Mouse (Mus musculus) CH12.LX (cell line): ENCODE measurements around the gene Maco1. TPM values are rescaled to one million over a fixed set of nuclear protein-coding genes. Genes with fewer than 3 reads are reported as not detected.
A peak's percentile ranks its signal among the peaks of the same experiment; 100 is the strongest.

Experiments used
- DNase-seq: peaks from one replicate; pipeline ENCODE4 v3.0.0-alpha.2; 2013; ENCODE audit errors: extremely low read depth
- H3K27ac ChIP-seq: 2 replicates; pipeline ENCODE4 v1.5.1; 2012; ENCODE audit warnings: low read depth, mild to moderate bottlenecking, control low read depth, moderate library complexity; ENCODE audit not compliant: insufficient read depth
- H3K27me3 ChIP-seq: replicated peaks from 2 replicates; pipeline ENCODE3; 2012; ENCODE audit warnings: inconsistent platforms
- H3K36me3 ChIP-seq, 2 experiments: replicated peaks in 1 of 2; 2 replicates each; pipeline versions ENCODE3 to v1.6.1; 2012; ENCODE audit warnings: inconsistent platforms in 1 of 2, low read length in 1 of 2, mild to moderate bottlenecking in 1 of 2, mixed read lengths in 1 of 2, moderate library complexity in 1 of 2; ENCODE audit not compliant: control insufficient read depth in 1 of 2, insufficient read depth in 1 of 2
- H3K4me1 ChIP-seq, 2 experiments: 2 replicates each; pipeline ENCODE4 v1.6.1; 2012; ENCODE audit warnings: inconsistent platforms in 1 of 2, moderate library complexity in 1 of 2; ENCODE audit not compliant: insufficient read depth in 2 of 2, control insufficient read depth in 1 of 2
- H3K4me2 ChIP-seq: 2 replicates; pipeline ENCODE4 v1.6.1; 2012; ENCODE audit warnings: low read depth, mild to moderate bottlenecking, control low read depth; ENCODE audit not compliant: poor library complexity, insufficient read depth, severe bottlenecking
- H3K4me3 ChIP-seq, 3 experiments: fragments of 150-350 bp in 1 of 3; sonication (generic) in 1 of 3; replicated peaks in 1 of 3; 2 replicates each; pipeline versions ENCODE3 to v1.5.1; 2011 to 2012; ENCODE audit warnings: low read depth in 2 of 3, low read length in 2 of 3, mild to moderate bottlenecking in 2 of 3, moderate library complexity in 2 of 3, control low read depth in 1 of 3, improper control_type of control experiment in 1 of 3, inconsistent platforms in 1 of 3, mixed read lengths in 1 of 3; ENCODE audit not compliant: poor library complexity in 1 of 3
- H3K79me2 ChIP-seq: replicated peaks from 2 replicates; pipeline ENCODE4 v1.6.1; 2012; ENCODE audit warnings: mild to moderate bottlenecking, moderate library complexity; ENCODE audit not compliant: control insufficient read depth, poor library complexity, insufficient read depth, severe bottlenecking; ENCODE audit errors: extremely low read depth
- H3K9ac ChIP-seq: 2 replicates; pipeline ENCODE4 v1.6.1; 2012; ENCODE audit warnings: low read depth, mild to moderate bottlenecking, control low read depth, moderate library complexity; ENCODE audit not compliant: insufficient read depth
- H3K9me3 ChIP-seq: replicated peaks from 2 replicates; pipeline ENCODE3; 2012; ENCODE audit warnings: low read length, inconsistent platforms, mixed read lengths
- CHD1 ChIP-seq: IDR thresholded peaks from 2 replicates; pipeline ENCODE4 v1.6.1; 2012; ENCODE audit warnings: low read depth, low read length, improper control_type of control experiment, inconsistent platforms
- CHD2 ChIP-seq: IDR thresholded peaks from 2 replicates; pipeline ENCODE4 v1.6.1; 2011; ENCODE audit warnings: low read length, improper control_type of control experiment
- E2F4 ChIP-seq: IDR thresholded peaks from 2 replicates; pipeline ENCODE4 v1.6.1; 2011; ENCODE audit warnings: low read depth, low read length, improper control_type of control experiment; ENCODE audit not compliant: insufficient replicate concordance
- ETS1 ChIP-seq: conservative IDR thresholded peaks from 2 replicates; pipeline ENCODE4 v1.6.1; 2012; ENCODE audit warnings: low read depth, mild to moderate bottlenecking, inconsistent platforms, low read length, improper control_type of control experiment, moderate library complexity
- GABPA ChIP-seq: IDR thresholded peaks from 2 replicates; pipeline ENCODE4 v1.6.1; 2012; ENCODE audit warnings: low read depth, low read length, improper control_type of control experiment, inconsistent platforms; ENCODE audit not compliant: insufficient replicate concordance
- JUND ChIP-seq: conservative IDR thresholded peaks from 2 replicates; pipeline ENCODE4 v1.6.1; 2011; ENCODE audit warnings: low read depth, low read length, improper control_type of control experiment
- MAFK ChIP-seq: IDR thresholded peaks from 2 replicates; pipeline ENCODE4 v1.6.1; 2011; ENCODE audit warnings: low read length, improper control_type of control experiment; ENCODE audit not compliant: insufficient replicate concordance
- NELFE ChIP-seq: IDR thresholded peaks from 2 replicates; pipeline ENCODE4 v1.6.1; 2011; ENCODE audit warnings: low read depth, low read length, improper control_type of control experiment
- NRF1 ChIP-seq: IDR thresholded peaks from 2 replicates; pipeline ENCODE4 v1.6.1; 2014; ENCODE audit warnings: low read depth, mild to moderate bottlenecking, inconsistent platforms, low read length, improper control_type of control experiment, moderate library complexity
- POLR2AphosphoS2 ChIP-seq: IDR thresholded peaks from 2 replicates; pipeline ENCODE4 v1.6.1; 2011; ENCODE audit warnings: low read depth, low read length, improper control_type of control experiment
- SMC3 ChIP-seq: IDR thresholded peaks from 2 replicates; pipeline ENCODE4 v1.6.1; 2011; ENCODE audit warnings: low read depth, low read length, improper control_type of control experiment
- TBP ChIP-seq: conservative IDR thresholded peaks from 2 replicates; pipeline ENCODE4 v1.6.1; 2011; ENCODE audit warnings: low read depth, low read length, improper control_type of control experiment
- USF1 ChIP-seq: IDR thresholded peaks from 2 replicates; pipeline ENCODE4 v1.6.1; 2014; ENCODE audit warnings: low read depth, mild to moderate bottlenecking, inconsistent platforms, low read length, improper control_type of control experiment
- ZNF384 ChIP-seq: IDR thresholded peaks from 2 replicates; pipeline ENCODE4 v1.6.1; 2012; ENCODE audit warnings: low read depth, low read length, improper control_type of control experiment, inconsistent platforms
- dilution Hi-C: fragments of 300-500 bp; cut with MboI; formaldehyde crosslinking; loops from 2 replicates; pipeline ENCODE4 v1.14.3; 2020; ENCODE audit warnings: low sequenced_read_pairs; ENCODE audit not compliant: extremely low pct_unique_long_range_greater_than_20kb, extremely low pct_ligation_motif_present
- in situ Hi-C: fragments of 300-500 bp; cut with MboI; formaldehyde crosslinking; loops from 3 replicates; pipeline ENCODE4 v1.14.3; 2019; ENCODE audit warnings: low sequenced_read_pairs, low pct_ligation_motif_present, low pct_unique_long_range_greater_than_20kb, mixed read lengths
- polyA plus RNA-seq: library from polyadenylated mRNA; unstranded; fragments of >175 nt; gene quantifications from 2 replicates; pipeline ENCODE4 v1.2.1, GENCODE M21; 2012; ENCODE audit warnings: low read depth; ENCODE audit not compliant: insufficient read length
- total RNA-seq, 2 experiments: library from RNA; depleted of rRNA; stranded (reverse); fragments of 300-350 nt in 1 of 2; fragments of >200 nt in 1 of 2; gene quantifications; 2 replicates each; pipeline ENCODE4 v1.2.3; 2012 to 2014

The Maco1 gene
- total and polyA plus RNA-seq, 3 experiments, result 15.8 to 19.8 (median 17.3) TPM

DNA sequence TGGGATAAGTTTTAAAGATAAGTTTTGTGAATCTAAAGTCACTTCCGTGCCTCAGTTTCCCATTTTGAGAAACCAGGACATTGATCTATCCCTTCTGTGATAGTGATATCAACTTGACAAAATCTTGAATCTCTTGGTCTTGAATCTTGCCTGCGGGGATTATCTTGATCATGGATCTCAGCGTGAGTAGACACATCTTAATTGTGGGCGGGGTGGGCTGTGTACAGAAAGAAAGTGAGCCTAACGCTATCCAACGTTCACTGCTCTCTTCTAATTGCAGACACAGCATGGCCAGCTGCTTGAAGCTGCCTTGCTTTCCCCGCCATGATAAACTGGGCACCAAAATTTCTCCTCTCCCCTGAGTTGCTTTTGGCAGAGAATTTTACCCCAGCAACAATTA, 9.9 kb upstream of the Maco1 start:
- no peak for DNase-seq
- Histone ChIP-seq H3K9ac (no peak overlapping the region), H3K36me3 (no peaks in the 10 kb centered on the region), H3K27me3 (peaks cover 32% of the 10 kb centered on the region), H3K27ac (no peak overlapping the region), H3K4me2 (no peak overlapping the region), H3K79me2 (no peaks in the 10 kb centered on the region), H3K4me3 (no peak overlapping the region), H3K4me1 (peaks cover 0 to 4% of the 10 kb centered on the region in 2 experiments; a peak in 1 of 4 replicates), H3K9me3 (no peaks in the 10 kb centered on the region)
- TF ChIP-seq MAFK (no peak), JUND (no peak), CHD2 (no peak), GABPA (no peak), SMC3 (no peak), ZNF384 (no peak), TBP (no peak), ETS1 (no peak), CHD1 (no peak), NRF1 (no peak), POLR2AphosphoS2 (no peak), USF1 (no peak)
- dilution Hi-C loops, result no loop called here
- in situ Hi-C loops, result no loop called here

DNA sequence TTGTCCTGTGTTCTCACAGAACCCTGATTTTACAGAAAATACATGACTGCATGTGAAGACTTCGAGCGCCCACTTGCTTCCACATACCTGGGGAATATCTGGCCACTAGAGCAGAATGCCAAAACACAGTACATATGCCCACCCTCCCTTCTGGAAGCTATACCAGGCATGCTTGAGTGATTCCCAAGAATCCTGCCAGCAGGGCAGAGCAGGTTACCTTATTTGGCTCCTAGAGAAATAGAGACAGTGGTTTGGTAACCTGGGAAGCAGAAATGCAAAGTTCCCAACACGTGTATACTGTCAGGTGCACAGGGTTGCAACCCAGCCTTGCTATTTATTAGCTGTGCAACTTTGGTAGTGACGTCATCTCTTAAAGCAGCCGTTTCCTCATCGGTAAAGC, 8.7 kb upstream of the Maco1 start:
- dilution Hi-C loops, result no loop called here
- H3K4me2 ChIP-seq, result no peak overlapping the region
- no peaks in the 10 kb centered on the region for H3K9me3 ChIP-seq
- H3K4me3 ChIP-seq, result no peak overlapping the region
- H3K27ac ChIP-seq, result no peak overlapping the region
- H3K79me2 ChIP-seq, result no peaks in the 10 kb centered on the region
- TF ChIP-seq USF1, result no peak
- H3K9ac ChIP-seq, result no peak overlapping the region
- DNase-seq, result no peak
- H3K4me1 ChIP-seq, result peaks cover 0 to 4% of the 10 kb centered on the region in 2 experiments; a peak in 1 of 4 replicates
- H3K36me3 ChIP-seq, result no peaks in the 10 kb centered on the region
- in situ Hi-C loops, result no loop called here
- H3K27me3 ChIP-seq, result peaks cover 28% of the 10 kb centered on the region

DNA sequence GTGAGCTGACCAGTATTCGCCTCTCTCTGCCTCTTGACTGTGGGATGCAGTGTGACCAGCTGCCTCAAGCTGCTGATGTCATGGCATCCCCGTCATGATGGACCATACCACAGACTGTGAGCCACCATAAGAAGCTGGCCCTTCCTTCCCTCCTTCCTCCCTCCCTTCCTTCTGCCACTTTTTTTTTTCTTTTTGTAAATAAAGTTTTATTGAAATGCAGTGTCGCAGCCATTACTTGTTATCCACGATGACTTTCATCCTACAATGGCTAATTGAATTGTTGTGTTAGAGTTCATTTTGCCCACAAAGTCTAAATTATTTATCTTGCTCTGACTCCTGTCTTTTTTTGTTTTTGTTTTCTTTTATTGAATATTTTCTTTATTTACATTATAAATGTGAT, 5.3 kb upstream of the Maco1 start:
- in situ Hi-C loops, result no loop called here
- H3K9ac ChIP-seq, result no peak overlapping the region
- no peaks in the 10 kb centered on the region for H3K9me3 ChIP-seq
- H3K27ac ChIP-seq, result no peak overlapping the region
- dilution Hi-C loops, result no loop called here
- peaks cover 32% of the 10 kb centered on the region for H3K27me3 ChIP-seq
- H3K4me2 ChIP-seq, result no peak overlapping the region
- no peaks in the 10 kb centered on the region for H3K36me3 ChIP-seq
- no peak for DNase-seq
- no peak overlapping the region for H3K4me3 ChIP-seq
- H3K4me1 ChIP-seq, result peaks cover 0 to 7% of the 10 kb centered on the region in 2 experiments; a peak in 2 of 4 replicates
- H3K79me2 ChIP-seq, result no peaks in the 10 kb centered on the region
- TF ChIP-seq NELFE (no peak), E2F4 (no peak), ZNF384 (peak; percentile 38; the same call in 1 of the 2 replicates)
